Mouse (Mus musculus) heart, embryonic 11.5 days (tissue): ENCODE data around the gene Mei1. TPM values are rescaled to one million over a fixed set of nuclear protein-coding genes. Genes with fewer than 3 reads are reported as not detected.

Source experiments
- ATAC-seq: fragments of 200-750 bp; cut with Nextera tagmentation; replicated peaks from 2 replicates; pipeline ENCODE4 v1.8.0; 2017; ENCODE audit warnings: moderate library complexity; ENCODE audit not compliant: insufficient number of reproducible peaks, low FRiP score, low TSS enrichment
- H3K27ac ChIP-seq: fragments of 300-500 bp; sonication (generic); 2 replicates; pipeline ENCODE4 v1.5.1; 2014; ENCODE audit warnings: mild to moderate bottlenecking, low read depth, low read length
- H3K27me3 ChIP-seq: fragments of 300-500 bp; sonication (generic); 2 replicates; pipeline ENCODE4 v1.6.1; 2014; ENCODE audit warnings: mild to moderate bottlenecking, low read length, mixed read lengths; ENCODE audit not compliant: control insufficient read depth, insufficient read depth
- H3K36me3 ChIP-seq: fragments of 300-500 bp; sonication (generic); 2 replicates; pipeline ENCODE4 v1.6.1; 2014; ENCODE audit warnings: mild to moderate bottlenecking, low read length, moderate library complexity, mixed read lengths; ENCODE audit not compliant: control insufficient read depth, insufficient read depth
- H3K4me1 ChIP-seq: fragments of 300-500 bp; sonication (generic); 2 replicates; pipeline ENCODE4 v1.6.1; 2014; ENCODE audit warnings: low read length; ENCODE audit not compliant: control insufficient read depth, insufficient read depth
- H3K4me2 ChIP-seq: fragments of 300-500 bp; sonication (generic); 2 replicates; pipeline ENCODE4 v1.6.1; 2014; ENCODE audit warnings: mild to moderate bottlenecking, moderate library complexity
- H3K4me3 ChIP-seq: fragments of 300-500 bp; sonication (generic); 2 replicates; pipeline ENCODE4 v1.5.1; 2014; ENCODE audit warnings: low read depth, low read length
- H3K9ac ChIP-seq: fragments of 300-500 bp; sonication (generic); 2 replicates; pipeline ENCODE4 v1.6.1; 2014; ENCODE audit warnings: mild to moderate bottlenecking, low read depth, low read length, moderate library complexity
- H3K9me3 ChIP-seq: fragments of 300-500 bp; sonication (generic); replicated peaks from 2 replicates; pipeline ENCODE4 v1.6.1; 2016; ENCODE audit warnings: low read length; ENCODE audit not compliant: control insufficient read depth
- WGBS: fragments of 180-500 bp; shearing (Covaris S2); extraction: QIAGEN DNeasy Blood & Tissue Kit; methylation state at CpG from one replicate; pipeline ENCODE4 v1.1.7; 2014; ENCODE audit not compliant: insufficient replicate concordance; 5-methylcytosine and 5-hydroxymethylcytosine counted together
- polyA plus RNA-seq: library from polyadenylated mRNA; unstranded; fragments of >200 nt; fragmentation: Nextera tagmentation; extraction: Ambion mirVana; gene quantifications from 2 replicates; pipeline ENCODE4 v1.2.1, GENCODE M21; 2014

Mei1 gene
- polyA plus RNA-seq, 1 experiment from 2014 or later = not detected

- 92% methylated on average over 4 of the region's 4 CpGs for WGBS
- H3K27me3 ChIP-seq = no peaks in the 10 kb centered on the region
- no peak for ATAC-seq
- no peak overlapping the region for H3K27ac ChIP-seq
- H3K4me2 ChIP-seq = no peak overlapping the region
- H3K36me3 ChIP-seq = no peaks in the 10 kb centered on the region
- H3K4me1 ChIP-seq = peaks cover 14% of the 10 kb centered on the region
- no peaks in the 10 kb centered on the region for H3K9me3 ChIP-seq
- H3K9ac ChIP-seq = no peak overlapping the region
- H3K4me3 ChIP-seq = no peak overlapping the region
These were observed 81.4 kb downstream of the Mei1 start for GRCm38 (mm10) chr15:82151176-82151575.

- Histone ChIP-seq H3K27me3 (no peaks in the 10 kb centered on the region), H3K9me3 (no peaks in the 10 kb centered on the region), H3K36me3 (no peaks in the 10 kb centered on the region), H3K4me2 (no peak overlapping the region), H3K4me1 (peaks cover 13% of the 10 kb centered on the region), H3K27ac (no peak overlapping the region), H3K4me3 (no peak overlapping the region), H3K9ac (no peak overlapping the region)
- ATAC-seq = no peak
- WGBS = 87% methylated on average over 12 of the region's 12 CpGs
These were observed 82.2 kb downstream of the Mei1 start for GRCm38 (mm10) chr15:82152022-82152421.

DNA sequence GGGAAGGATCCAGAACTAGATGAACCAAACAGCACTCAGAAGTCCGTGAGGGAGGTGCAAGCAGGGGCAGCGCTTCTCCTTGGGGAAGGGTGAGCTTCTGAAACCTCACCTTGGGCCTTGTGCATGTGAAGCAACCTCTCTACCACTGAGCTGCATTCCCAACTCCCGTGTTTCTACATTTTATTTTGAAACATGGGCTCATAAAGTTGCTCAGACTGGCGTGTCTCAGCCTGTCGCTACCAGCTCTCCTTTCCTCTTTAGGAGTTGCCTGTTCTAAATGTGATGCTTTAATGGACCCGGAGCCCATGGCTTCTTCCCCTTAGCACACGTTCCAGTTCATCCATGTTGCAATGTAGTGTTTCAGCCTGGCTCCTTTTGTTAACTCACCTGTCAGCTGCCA lies 82.6 kb downstream of the Mei1 start:
- Histone ChIP-seq H3K27me3 (no peaks in the 10 kb centered on the region), H3K4me1 (peaks cover 13% of the 10 kb centered on the region), H3K9me3 (no peaks in the 10 kb centered on the region), H3K9ac (no peak overlapping the region), H3K36me3 (no peaks in the 10 kb centered on the region), H3K4me3 (no peak overlapping the region), H3K27ac (no peak overlapping the region), H3K4me2 (no peak overlapping the region)
- no peak for ATAC-seq
- 89% methylated on average over 7 of the region's 7 CpGs for WGBS

- no peak overlapping the region for H3K4me3 ChIP-seq
- H3K4me2 ChIP-seq = no peak overlapping the region
- ATAC-seq = no peak
- no peaks in the 10 kb centered on the region for H3K27me3 ChIP-seq
- H3K9ac ChIP-seq = no peak overlapping the region
- no peaks in the 10 kb centered on the region for H3K36me3 ChIP-seq
- H3K4me1 ChIP-seq = peaks cover 28% of the 10 kb centered on the region
- WGBS = 90% methylated on average over 6 of the region's 6 CpGs
- H3K9me3 ChIP-seq = no peaks in the 10 kb centered on the region
- H3K27ac ChIP-seq = no peak overlapping the region
These were observed 86.5 kb downstream of the Mei1 start for GRCm38 (mm10) chr15:82156298-82156697.

GRCm38 (mm10) chr15:82156902-82157301 lies 87.1 kb downstream of the Mei1 start:
- Histone ChIP-seq H3K36me3 (no peaks in the 10 kb centered on the region), H3K27me3 (no peaks in the 10 kb centered on the region), H3K9ac (no peak overlapping the region), H3K4me3 (no peak overlapping the region), H3K27ac (no peak overlapping the region), H3K4me2 (no peak overlapping the region), H3K4me1 (peaks cover 33% of the 10 kb centered on the region), H3K9me3 (no peaks in the 10 kb centered on the region)
- WGBS = 62% methylated on average over 10 of the region's 10 CpGs
- ATAC-seq = no peak

GRCm38 (mm10) chr15:82158243-82159035 lies 88.6 kb downstream of the Mei1 start:
- H3K36me3 ChIP-seq = no peaks in the 10 kb centered on the region
- 70% methylated on average over 17 of the region's 17 CpGs for WGBS
- H3K27ac ChIP-seq = no peak overlapping the region
- H3K4me1 ChIP-seq = peaks cover 38% of the 10 kb centered on the region
- ATAC-seq = no peak
- no peaks in the 10 kb centered on the region for H3K27me3 ChIP-seq
- no peaks in the 10 kb centered on the region for H3K9me3 ChIP-seq
- H3K4me2 ChIP-seq = no peak overlapping the region
- H3K9ac ChIP-seq = no peak overlapping the region
- no peak overlapping the region for H3K4me3 ChIP-seq

- 83% methylated on average over 9 of the region's 9 CpGs for WGBS
- no peak overlapping the region for H3K4me2 ChIP-seq
- no peak overlapping the region for H3K4me3 ChIP-seq
- H3K4me1 ChIP-seq = peaks cover 46% of the 10 kb centered on the region
- no peak overlapping the region for H3K27ac ChIP-seq
- H3K27me3 ChIP-seq = no peaks in the 10 kb centered on the region
- no peaks in the 10 kb centered on the region for H3K36me3 ChIP-seq
- H3K9me3 ChIP-seq = no peaks in the 10 kb centered on the region
- no peak for ATAC-seq
- H3K9ac ChIP-seq = no peak overlapping the region
These were observed 89.7 kb downstream of the Mei1 start for GRCm38 (mm10) chr15:82159471-82159870.

DNA sequence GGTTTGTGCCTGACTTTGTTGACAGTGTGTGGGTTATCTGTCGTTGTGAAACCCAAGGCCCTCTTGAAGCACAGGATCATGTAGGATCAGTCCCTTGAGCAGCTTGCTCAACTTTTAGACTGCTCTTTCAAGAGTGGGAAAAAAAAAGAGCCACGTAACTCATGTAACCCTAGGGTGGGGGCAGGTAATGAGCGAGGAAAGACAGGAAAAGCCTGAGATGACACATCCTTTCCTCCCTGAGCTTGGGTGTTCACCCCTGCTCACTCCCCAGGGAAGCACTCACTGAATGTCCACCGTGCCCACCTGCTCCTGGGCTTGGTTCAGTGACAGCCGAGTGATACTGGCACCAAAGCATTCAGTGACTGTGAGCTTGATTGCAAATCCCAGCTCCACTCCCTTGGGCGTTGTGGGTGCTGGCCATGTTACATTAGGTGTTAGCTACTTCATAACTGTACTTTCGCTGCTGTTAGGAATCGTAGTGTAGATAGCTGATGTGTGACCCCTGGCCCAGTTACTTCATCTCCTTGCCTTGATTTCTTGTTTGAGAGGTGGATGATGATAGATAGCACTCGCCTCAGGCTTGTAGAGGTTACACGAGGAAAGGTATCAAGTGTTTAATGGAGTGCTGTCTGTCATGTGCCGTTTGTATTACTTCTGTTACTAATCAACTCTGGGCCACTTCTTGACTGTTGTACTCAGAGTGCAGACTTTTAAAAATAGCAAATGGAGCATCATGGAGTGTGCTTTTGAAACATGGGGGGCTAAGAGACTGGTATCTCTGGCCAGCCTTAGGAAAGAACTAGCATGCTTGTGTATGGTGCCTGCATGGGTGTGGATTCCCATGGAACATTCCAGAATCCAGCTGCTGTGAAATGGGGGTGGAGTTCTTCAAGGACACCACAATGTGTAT lies 91.2 kb downstream of the Mei1 start:
- no peak for ATAC-seq
- H3K9me3 ChIP-seq = no peaks in the 10 kb centered on the region
- H3K4me1 ChIP-seq = peaks cover 55% of the 10 kb centered on the region
- H3K4me3 ChIP-seq = no peak overlapping the region
- H3K36me3 ChIP-seq = no peaks in the 10 kb centered on the region
- H3K4me2 ChIP-seq = no peak overlapping the region
- no peak overlapping the region for H3K9ac ChIP-seq
- peak overlapping the region; percentile 10; the same call in 1 of the 2 replicates for H3K27ac ChIP-seq
- no peaks in the 10 kb centered on the region for H3K27me3 ChIP-seq
- WGBS = 51% methylated on average over 11 of the region's 11 CpGs
